Mouse (Mus musculus) sigmoid colon, adult 10 weeks (tissue): ENCODE measurements around the gene Afmid. TPM values are rescaled to one million over a fixed set of nuclear protein-coding genes. Genes with fewer than 3 reads are reported as not detected.

Source experiments
- polyA plus RNA-seq: library from polyadenylated mRNA; stranded (reverse); fragments of 350-450 nt; fragmentation: Illumina TruSeq; extraction: RNeasy Lipid Tissue Mini Kit (QIAGEN cat#74804); gene quantifications from one replicate; pipeline ENCODE4 v1.2.3, GENCODE M21; 2014; ENCODE audit warnings: low read depth, low replicate concordance

Afmid gene
- 1.6 TPM for polyA plus RNA-seq

DNA sequence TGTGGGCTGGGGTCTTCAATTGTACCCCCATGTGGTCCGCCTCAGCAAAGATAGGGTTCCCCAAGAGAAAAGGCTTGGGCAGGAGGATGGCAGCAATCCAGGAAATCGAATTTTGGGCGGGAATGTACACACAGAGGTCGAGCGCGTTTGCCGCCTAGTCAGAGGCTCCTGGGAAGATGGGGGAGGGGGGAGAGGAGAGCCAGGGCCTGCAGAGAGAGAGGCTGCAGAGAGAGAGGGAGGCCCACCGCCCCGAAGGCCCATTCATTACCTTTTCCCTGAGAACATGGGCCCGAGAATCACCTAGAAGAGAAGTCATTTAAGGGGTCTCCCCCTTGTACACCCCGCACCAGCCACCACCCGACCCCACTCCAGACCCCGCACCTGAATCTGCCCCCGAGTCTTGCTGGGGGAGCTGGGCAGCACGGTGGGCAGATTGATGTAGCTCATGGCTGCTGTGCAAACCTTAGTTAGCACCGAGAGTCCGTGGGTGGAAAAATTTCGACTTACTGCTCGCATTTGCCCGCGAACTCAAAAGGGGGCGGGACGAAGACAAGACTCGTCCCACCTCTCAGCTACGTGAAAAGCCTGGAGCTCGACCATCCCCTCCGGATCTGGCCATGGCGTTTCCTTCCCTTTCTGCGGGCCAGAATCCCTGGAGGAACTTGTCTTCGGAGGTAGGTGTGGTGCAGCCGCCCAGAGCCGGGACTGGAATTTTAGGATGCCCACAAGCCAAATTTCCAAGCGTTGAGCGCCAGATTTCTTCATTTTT is at the start of gene Afmid, which contains the start of gene Tk1:
TSS of gene Afmid (plus strand) at position 592 of the 769 bp plus-strand sequence.
TSS of gene Tk1 (minus strand) at position 760 of the 769 bp plus-strand sequence.

DNA sequence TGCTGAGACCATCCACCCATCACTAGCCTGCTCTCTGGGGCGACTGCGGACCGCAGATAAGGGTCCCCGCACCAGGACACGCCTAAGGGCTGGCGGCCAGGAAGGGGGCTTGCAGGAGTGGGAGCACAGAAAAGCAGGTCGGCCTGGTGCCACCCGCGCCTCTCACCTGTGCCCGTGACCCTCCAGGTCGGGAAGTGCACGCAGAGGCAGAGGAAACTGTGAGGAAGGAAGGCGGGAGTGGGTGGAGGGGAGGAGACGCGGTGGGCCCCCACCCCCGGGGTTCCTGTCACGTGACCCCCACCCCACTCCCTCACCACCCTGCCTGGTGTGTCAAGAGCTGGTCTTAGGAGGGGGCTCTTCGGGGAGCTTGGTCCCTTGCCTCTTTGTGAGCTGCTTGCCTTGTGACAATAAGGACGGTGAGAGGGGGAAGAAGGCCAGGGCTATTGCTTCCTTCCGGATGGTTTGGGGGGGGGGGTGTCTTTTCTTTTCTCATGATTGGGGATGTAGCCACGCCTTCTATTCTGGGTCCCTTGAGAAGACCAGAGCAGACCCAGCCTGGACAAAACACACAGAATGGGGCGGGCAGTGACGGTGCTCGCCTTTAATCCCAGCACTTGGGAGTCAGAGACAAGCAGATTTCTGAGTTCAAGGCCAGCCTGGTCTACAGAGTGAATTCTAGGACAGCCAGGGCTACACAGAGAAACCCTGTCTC is 43.6 kb upstream of the Afmid start, which contains the start of the genes Tmc8 and Tmc6:
TSS of gene Tmc8 (plus strand) at position 84 of the 712 bp plus-strand sequence.
TSS of gene Tmc6 (minus strand) at position 206 of the 712 bp plus-strand sequence.

GRCm38 (mm10) chr11:117797511-117798159 is 28.1 kb upstream of the Afmid start, which contains the start of gene 6030468B19Rik:
6030468B19Rik (plus strand) TSS chr11:117797660.

DNA sequence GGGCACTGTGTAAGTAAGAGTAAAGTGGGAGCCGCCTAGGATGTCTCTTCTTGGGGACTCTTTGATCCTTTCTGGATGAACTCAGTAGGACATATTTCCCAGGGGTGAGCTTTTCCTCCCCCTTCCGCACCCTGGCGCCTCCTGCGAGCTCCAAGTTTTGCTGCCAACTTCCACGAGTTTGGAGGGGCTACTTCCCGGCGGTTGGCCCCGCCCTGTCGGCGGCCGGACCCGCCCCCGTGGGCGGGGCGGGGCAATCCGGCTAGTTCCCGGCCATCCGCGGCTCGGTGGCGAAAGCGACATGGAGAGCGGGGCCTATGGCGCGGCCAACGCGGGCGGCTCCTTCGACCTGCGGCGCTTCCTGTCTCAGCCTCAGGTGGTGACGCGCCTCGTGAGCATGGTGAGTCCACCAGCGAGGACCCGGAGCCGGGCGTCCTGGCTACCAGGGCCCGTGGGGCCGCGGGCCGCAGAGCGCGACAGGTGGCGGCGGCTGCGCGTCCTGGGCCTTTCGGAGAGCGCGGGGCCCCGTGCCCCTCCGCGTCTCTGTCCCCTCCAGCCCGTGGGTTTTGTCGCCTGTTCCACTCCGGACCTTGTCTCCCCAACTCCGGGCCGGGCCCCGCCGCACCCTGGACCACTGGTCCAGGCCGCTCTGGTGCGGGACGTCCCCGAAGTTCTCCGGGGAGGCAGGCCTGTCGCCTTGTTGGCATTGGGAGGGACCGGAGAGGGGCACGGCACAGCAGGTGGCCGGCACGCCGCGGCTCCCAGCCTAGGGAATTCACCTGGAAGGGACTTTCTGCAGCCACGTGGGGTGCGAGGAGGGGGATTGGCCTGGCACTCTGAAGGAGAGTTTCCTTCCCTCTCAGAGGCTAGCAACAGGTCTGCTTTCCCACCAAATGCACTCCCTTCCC is 16.1 kb upstream of the Afmid start, which contains the start of the genes Gm20708 and Syngr2:
TSS of gene Gm20708 (plus strand) at position 262 of the 905 bp plus-strand sequence.
TSS of gene Syngr2 (plus strand) at position 262 of the 905 bp plus-strand sequence.

DNA sequence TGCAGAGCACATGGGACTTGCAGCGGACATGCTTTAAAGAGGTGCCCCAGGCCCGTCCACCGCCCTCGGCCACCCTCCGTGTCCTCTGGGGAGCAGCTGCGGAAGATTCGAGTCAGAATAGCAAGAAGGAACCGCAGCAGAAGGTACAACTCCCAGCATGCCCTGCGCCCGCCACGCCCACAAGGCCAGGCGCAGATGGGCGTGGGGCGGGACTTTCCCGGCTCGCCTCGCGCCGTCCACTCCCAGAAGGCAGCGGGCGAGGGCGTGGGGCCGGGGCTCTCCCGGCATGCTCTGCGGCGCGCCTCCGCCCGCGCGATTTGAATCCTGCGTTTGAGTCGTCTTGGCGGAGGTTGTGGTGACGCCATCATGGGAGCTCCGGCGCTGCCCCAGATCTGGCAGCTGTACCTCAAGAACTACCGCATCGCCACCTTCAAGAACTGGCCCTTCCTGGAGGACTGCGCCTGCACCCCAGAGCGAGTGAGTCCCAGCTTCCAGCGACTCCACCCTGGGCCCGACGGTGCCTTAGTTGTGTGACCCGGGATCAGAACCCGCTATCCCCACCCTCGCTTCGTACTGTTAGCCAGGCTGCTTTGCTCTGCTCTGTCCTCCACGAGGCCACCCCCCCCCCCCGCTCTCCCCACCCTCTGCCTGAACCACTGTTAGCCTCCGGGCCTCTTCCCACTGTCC is 23.4 kb downstream of the Afmid start, which contains the start of gene Birc5:
TSS of gene Birc5 (plus strand) at position 267 of the 687 bp plus-strand sequence.

DNA sequence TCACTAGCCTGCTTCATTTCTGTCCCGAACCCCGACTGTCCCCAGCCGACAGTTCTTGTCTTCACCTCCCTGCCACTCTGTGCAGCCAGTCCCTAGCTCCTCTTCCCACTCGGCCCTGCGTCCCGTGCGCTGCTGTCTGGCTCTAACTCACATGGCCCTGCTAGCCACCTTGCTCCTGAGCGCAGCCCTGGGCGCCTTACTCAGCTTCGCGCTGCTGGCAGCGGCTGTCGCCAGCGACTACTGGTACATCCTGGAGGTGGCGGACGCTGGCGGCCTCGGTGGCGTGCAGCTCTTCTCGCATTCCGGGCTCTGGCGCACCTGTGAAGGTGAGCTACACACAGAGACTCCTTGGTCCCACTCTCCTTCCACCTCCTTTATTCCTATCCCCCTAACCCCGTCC is 34.9 kb downstream of the Afmid start, which contains the start of gene Tmem235:
TSS of gene Tmem235 (plus strand) at position 152 of the 400 bp plus-strand sequence.

DNA sequence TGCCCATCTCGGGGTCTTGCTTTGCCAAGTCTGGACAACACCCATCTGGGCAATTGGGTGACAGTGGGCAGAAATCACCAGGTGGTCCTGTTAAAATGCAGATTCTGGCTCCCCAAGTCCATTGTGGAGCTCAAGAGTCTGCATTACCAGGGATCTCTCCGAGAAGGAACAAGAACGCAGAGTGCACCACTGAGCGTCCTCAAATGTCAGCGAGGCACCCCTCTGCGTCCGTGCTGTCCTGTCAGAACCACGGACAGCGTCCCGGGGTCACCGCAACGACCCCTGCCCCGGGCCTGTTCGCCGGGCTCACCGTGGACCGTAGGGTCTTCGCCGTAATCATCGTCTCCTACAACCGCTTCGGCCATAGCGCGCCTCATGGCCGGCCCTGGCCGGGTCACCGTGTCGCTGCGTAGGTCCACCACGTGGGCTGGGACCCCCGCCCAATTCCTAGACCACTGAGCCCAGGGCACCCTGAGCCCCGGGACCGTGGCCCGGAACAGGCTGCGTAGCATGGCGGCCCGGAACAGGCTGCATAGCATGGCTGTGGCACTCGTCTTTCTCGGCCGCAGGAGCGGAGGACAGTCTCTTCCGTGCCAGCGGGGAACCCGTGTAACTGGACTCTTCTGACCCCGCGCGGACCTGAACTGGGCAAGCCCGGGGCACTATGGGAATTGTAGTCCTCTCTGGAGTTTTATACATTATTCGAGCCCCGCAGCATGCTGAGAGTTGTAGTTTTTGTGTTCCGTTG is 47.3 kb downstream of the Afmid start, which contains the start of gene Tha1:
TSS of gene Tha1 (minus strand) at position 621 of the 748 bp plus-strand sequence.

Other genes with a start within 250 kb of the Afmid start
- gene Tnrc6c, start 171.6 kb upstream of the Afmid start, polyA plus RNA-seq = 10.0 TPM
- 2.1 TPM for gene Tmc8, start 43.8 kb upstream of the Afmid start, polyA plus RNA-seq
- gene Tmc6, start 43.7 kb upstream of the Afmid start, polyA plus RNA-seq = 1.5 TPM
- gene 6030468B19Rik, start 28.3 kb upstream of the Afmid start, polyA plus RNA-seq = not detected
- 5.9 TPM for gene Gm20708, start 16.3 kb upstream of the Afmid start, polyA plus RNA-seq
- gene Syngr2, start 16.3 kb upstream of the Afmid start, polyA plus RNA-seq = 13.9 TPM
- 1.1 TPM for gene Tk1, start 168 bp downstream of the Afmid start, polyA plus RNA-seq
- gene Birc5, start 23.3 kb downstream of the Afmid start, polyA plus RNA-seq = 20.3 TPM
- gene Tmem235, start 34.8 kb downstream of the Afmid start, polyA plus RNA-seq = not detected
- gene Tha1, start 47.6 kb downstream of the Afmid start, polyA plus RNA-seq = 0.82 TPM
- gene Socs3, start 144.1 kb downstream of the Afmid start, polyA plus RNA-seq = 0.98 TPM
- 4.2 TPM for gene Pgs1, start 160.4 kb downstream of the Afmid start, polyA plus RNA-seq